Mouse (Mus musculus) naive thymus-derived CD4-positive, alpha-beta T cell, adult 2 months (primary cell): ENCODE measurements around the gene Fam169b.
A peak's percentile ranks its signal among the peaks of the same experiment; 100 is the strongest.

ENCODE experiments used
- DNase-seq: peaks from one replicate; pipeline ENCODE4 v3.0.0-alpha.2; 2011; ENCODE audit warnings: low read depth

Fam169b gene

DNA sequence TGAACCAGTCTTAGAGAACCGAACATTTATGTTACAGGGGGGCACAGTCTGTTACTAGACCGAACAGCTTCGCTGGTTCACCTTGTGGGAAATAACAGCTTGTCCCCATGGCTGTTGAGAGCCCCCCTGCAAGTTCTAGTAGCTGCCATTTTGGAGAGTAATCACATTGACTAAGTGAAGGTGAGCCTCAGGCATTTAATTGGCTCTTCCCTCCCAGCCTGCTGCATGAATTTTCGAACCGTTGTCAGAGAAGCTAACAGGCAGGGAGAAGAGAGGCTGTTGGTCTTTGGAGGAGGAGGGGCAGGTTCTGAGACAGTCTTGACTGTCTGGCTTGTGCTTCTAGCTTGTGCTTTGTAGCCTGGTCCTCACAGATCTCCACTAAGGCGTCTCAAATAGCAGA, 45.3 kb downstream of the Fam169b start:
- DNase-seq = no peak

- peak; percentile 57 for DNase-seq
Observed at GRCm38 (mm10) chr7:68320078-68320810, 46.6 kb downstream of the Fam169b start.

DNA sequence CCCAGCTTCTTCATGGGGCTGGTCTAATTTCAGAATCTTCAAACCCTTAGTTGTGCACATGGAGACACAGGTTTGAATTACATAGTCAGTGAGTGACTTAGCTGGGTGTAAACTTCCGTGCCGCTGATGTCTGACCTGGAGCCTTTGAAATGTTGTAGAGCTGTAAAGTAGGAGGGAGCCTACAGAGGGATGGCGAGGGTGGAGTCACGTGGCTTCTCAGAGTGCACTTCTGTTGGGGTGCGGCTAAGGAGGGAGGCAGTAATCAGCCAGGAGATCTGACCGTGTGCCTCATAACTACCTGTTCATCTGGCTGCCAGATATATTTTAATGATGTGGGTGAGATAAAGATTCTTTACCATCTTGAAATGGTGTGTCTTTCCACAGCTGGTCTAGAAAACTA, 49.4 kb downstream of the Fam169b start:
- peak; percentile 79 for DNase-seq

DNA sequence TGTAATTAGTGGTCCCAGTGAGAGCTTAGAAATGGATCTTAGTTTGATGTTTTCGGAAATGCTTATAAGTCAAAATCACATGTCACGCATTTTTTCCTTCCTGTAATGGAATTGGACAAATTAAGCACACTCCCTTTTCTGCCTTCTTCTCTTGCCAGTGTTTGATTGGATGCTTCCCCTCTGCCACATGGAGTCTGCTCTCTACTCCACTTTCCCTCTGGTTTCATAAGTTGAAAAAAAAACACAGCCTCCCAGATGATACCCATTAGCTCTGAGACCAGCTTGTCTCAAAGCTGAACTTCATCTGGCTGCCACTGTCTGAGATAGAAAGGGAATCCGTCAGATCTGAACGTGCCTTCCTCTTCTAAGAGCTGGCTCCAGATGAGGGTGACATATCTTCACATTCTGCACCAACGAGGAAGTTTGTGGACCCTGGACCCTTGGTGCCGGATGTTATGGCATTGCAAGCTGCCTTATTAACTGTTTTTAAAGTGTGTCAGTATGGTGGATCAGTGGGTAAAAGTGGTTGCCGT, 52.6 kb downstream of the Fam169b start:
- no peak for DNase-seq

DNA sequence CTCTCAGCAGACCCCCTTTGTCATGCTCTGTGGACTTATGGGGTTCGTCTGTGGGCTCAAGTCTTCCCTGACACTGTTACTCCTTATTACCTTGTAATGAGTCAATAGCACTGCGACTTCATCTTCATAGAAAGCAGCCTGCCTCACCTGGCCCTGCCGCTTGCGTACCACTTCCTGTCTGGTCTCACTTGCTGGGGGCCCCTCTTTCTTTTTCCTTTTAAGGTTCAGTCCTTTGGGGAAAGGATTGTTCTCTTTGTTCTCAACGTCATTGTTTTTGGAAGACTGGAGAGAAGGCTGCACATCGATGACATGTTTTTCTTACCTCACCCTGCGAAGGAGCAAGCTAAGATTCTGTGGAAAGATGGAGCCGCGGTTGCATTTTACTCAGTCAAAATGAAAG, 55.4 kb downstream of the Fam169b start:
- DNase-seq = peak; percentile 58

- no peak for DNase-seq
Observed at GRCm38 (mm10) chr7:68332799-68333198, 59.2 kb downstream of the Fam169b start.

DNA sequence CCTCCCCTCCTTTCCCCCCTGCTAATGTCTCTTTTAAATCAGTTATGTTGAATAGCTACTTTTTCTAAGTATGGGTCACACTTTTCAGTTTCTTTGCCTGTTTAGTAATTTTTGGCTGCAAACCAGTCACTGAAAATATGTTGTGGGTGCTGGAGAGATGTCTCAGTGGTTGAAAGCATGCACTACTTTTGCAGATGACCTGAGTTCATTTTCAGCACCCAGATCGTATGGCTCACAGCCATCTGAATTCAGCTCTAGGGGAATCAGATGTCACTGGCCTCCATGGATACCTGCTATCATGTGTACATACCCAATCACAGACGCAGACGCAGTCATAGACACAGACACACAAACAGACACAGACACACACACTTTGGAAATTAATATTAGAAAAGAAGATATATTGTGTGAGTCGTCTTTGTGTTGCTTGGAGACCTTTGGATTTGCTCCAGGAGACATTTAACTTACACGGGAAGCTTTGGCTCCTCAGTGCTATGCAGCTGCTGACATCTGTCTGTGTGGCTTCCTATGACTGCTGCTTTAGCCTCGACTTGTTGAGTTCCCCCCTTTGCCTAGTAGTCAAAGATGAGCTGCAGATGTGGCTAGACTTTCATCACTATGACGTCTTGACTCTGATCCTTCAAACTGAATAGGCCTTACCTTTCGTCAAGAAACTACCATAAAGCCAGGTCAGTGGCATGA, 63.6 kb downstream of the Fam169b start:
- no peak for DNase-seq

DNA sequence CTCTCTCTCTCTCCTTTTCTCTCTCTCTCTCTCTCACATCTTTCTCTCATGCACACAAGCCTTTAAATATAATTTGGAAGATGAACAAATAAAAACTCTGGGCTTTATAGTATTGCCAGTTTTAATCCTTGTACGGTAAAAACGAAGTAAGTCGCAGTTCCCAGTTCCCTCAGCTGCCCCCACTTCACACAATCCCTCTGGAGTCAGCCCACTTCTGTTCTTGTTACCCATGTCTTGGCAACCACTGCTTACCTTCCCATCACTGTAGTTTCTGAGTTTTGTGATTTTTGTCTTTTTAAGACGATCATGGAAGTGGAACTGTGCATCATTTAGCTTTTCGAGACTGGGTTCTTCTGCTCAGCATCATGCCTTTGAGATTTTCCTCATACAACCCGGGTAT, 65.0 kb downstream of the Fam169b start:
- no peak for DNase-seq

DNA sequence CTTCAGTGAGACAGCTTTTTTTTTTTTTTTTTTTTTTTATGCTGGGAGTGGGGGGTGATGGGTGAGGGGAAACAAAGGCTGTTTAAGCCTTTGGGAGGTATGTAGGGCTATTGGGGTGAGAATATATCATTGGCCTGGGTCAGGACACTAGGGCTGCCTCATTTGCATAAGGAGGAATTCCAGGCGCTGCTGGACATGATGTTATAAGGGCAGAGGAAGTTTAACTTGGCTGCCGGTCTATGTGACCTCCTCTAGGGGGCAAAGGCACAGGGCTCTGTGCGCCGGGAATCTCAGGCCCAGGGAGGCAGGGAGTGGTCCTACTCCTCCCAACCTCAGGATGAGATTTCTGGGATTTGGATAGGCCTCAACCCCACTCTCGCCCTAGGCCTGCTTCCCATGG, 70.9 kb downstream of the Fam169b start:
- no peak for DNase-seq

DNA sequence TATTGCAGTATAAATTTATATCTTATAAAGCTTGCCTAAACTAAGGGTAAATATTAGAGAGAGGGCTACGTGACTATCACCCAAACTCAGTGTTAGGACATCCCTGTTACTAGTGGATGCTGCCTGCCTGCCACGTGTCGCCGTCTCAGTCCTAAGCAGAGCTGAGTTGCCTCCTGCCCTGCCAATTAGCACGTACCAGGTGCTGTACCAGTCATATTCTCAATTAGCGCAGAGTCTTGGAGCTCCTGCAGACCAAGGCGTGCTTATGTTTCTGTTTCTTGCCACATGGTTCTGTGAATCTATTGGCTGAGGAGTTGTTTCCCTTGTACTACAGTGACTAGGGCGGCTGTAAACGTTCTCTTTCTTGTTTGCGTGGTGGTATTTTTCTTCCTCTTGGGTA, 72.3 kb downstream of the Fam169b start:
- no peak for DNase-seq

- DNase-seq = no peak
Observed at GRCm38 (mm10) chr7:68355325-68356076, 81.9 kb downstream of the Fam169b start.

DNA sequence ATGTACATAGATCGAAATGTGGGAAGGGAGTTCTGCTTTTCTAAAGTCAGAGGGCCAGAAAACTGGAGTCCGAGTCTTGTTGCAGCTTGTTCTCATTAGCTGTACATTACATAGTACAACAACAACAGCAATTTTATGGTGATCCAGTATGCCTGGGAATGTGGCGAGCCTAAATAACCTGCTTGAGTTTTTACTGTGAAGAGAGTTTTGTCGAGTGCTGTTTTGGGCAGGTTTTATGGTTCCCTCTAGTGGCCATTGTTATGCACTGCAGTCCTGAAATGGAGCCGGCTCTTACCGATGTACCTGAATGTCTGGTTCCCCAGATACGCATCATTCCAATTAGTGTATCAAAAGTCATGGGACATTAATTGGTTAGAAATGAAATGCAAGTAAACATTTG, 83.8 kb downstream of the Fam169b start:
- DNase-seq = peak; percentile 83

GRCm38 (mm10) chr7:68362609-68363008, 89.0 kb downstream of the Fam169b start:
- DNase-seq = no peak

GRCm38 (mm10) chr7:68365711-68366110, 92.1 kb downstream of the Fam169b start:
- no peak for DNase-seq

- peak; percentile 43 for DNase-seq
Observed at GRCm38 (mm10) chr7:68368948-68369347, 95.3 kb downstream of the Fam169b start.

DNA sequence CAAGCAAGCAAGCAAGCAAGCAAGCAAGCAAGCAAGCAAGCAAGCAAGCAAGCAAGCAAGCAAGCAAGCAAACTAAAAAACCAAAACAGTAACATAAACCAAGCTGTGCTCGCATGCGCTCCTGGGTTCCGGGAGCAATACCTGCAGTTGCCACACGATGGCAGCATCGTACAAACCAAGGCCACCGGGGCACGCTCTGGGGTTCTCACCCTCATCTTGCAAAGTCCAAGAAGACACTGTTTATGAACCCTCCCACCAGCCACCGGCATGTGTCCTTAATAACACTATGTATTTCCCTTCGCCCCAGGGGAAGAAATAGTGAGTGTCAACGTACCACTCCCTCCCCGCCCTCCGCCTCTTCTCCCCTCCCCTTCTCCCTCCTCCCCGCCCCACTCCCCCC, 96.1 kb downstream of the Fam169b start:
- peak; percentile 89 for DNase-seq

GRCm38 (mm10) chr7:68374109-68374857, 100.6 kb downstream of the Fam169b start:
- DNase-seq = peak; percentile 81

- DNase-seq = no peak
Observed at GRCm38 (mm10) chr7:68382187-68382586, 108.5 kb downstream of the Fam169b start.

GRCm38 (mm10) chr7:68386767-68387166, 113.1 kb downstream of the Fam169b start:
- DNase-seq = no peak

- no peak for DNase-seq
Observed at GRCm38 (mm10) chr7:68395707-68396333, 122.2 kb downstream of the Fam169b start.

GRCm38 (mm10) chr7:68400516-68400915, 126.9 kb downstream of the Fam169b start:
- DNase-seq = no peak
